Mouse (Mus musculus) hindbrain, embryonic 15.5 days (tissue): Measurements from ENCODE around the gene Babam2. TPM values are rescaled to one million over a fixed set of nuclear protein-coding genes. Genes with fewer than 3 reads are reported as not detected.

ENCODE experiments used
- ATAC-seq: fragments of 200-750 bp; cut with Nextera tagmentation; 2 replicates; pipeline ENCODE4 v1.8.0; 2017; ENCODE audit warnings: low read depth, moderate number of reproducible peaks, moderate TSS enrichment; ENCODE audit not compliant: low FRiP score
- H3K27ac ChIP-seq: fragments of 300-500 bp; sonication (generic); replicated peaks from 2 replicates; pipeline ENCODE4 v1.5.1; 2015; ENCODE audit warnings: mild to moderate bottlenecking, inconsistent platforms
- H3K27me3 ChIP-seq: fragments of 300-500 bp; sonication (generic); 2 replicates; pipeline ENCODE4 v1.6.1; 2015; ENCODE audit warnings: control low read depth, inconsistent platforms
- H3K36me3 ChIP-seq: fragments of 300-500 bp; sonication (generic); 2 replicates; pipeline ENCODE4 v1.6.1; 2015; ENCODE audit warnings: control low read depth, inconsistent platforms
- H3K4me1 ChIP-seq: fragments of 300-500 bp; sonication (generic); replicated peaks from 2 replicates; pipeline ENCODE4 v1.6.1; 2015; ENCODE audit warnings: control low read depth, inconsistent platforms
- H3K4me2 ChIP-seq: fragments of 300-500 bp; sonication (generic); 2 replicates; pipeline ENCODE4 v1.6.1; 2015; ENCODE audit warnings: moderate library complexity, mild to moderate bottlenecking, inconsistent platforms
- H3K4me3 ChIP-seq: fragments of 300-500 bp; sonication (generic); 2 replicates; pipeline ENCODE4 v1.5.1; 2015; ENCODE audit warnings: mild to moderate bottlenecking, inconsistent platforms
- H3K9ac ChIP-seq: fragments of 300-500 bp; sonication (generic); 2 replicates; pipeline ENCODE4 v1.6.1; 2015; ENCODE audit warnings: inconsistent platforms
- H3K9me3 ChIP-seq: fragments of 300-500 bp; sonication (generic); 2 replicates; pipeline ENCODE4 v1.6.1; 2016; ENCODE audit warnings: control low read depth, inconsistent platforms
- WGBS: fragments of 180-500 bp; shearing (Covaris S2); methylation state at CpG from one replicate; pipeline ENCODE4 v1.1.7; 2015; 5-methylcytosine and 5-hydroxymethylcytosine counted together
- polyA plus RNA-seq: library from polyadenylated mRNA; unstranded; fragments of >200 nt; fragmentation: Nextera tagmentation; extraction: Ambion mirVana; gene quantifications from 2 replicates; pipeline ENCODE4 v1.2.1, GENCODE M21; 2015

Babam2 gene
- polyA plus RNA-seq, 1 experiment from 2014 or later: 52.8 TPM

GRCm38 (mm10) chr5:31761836-31762235 is 64.4 kb downstream of the Babam2 start:
- no peak for ATAC-seq
- H3K4me3 ChIP-seq: no peak overlapping the region
- no peak overlapping the region for H3K4me2 ChIP-seq
- no peak overlapping the region for H3K9ac ChIP-seq
- no peaks in the 10 kb centered on the region for H3K4me1 ChIP-seq
- H3K27me3 ChIP-seq: no peaks in the 10 kb centered on the region
- no peaks in the 10 kb centered on the region for H3K9me3 ChIP-seq
- H3K36me3 ChIP-seq: no peaks in the 10 kb centered on the region
- WGBS: 93% methylated on average over 4 of the region's 4 CpGs
- no peak overlapping the region for H3K27ac ChIP-seq

GRCm38 (mm10) chr5:31762773-31763172 is 65.3 kb downstream of the Babam2 start:
- ATAC-seq: no peak
- H3K4me1 ChIP-seq: no peaks in the 10 kb centered on the region
- H3K9ac ChIP-seq: no peak overlapping the region
- H3K4me2 ChIP-seq: no peak overlapping the region
- H3K27ac ChIP-seq: no peak overlapping the region
- no peaks in the 10 kb centered on the region for H3K27me3 ChIP-seq
- no peak overlapping the region for H3K4me3 ChIP-seq
- no peaks in the 10 kb centered on the region for H3K9me3 ChIP-seq
- no peaks in the 10 kb centered on the region for H3K36me3 ChIP-seq
- 88% methylated on average over 1 of the region's 1 CpGs for WGBS

GRCm38 (mm10) chr5:31765824-31766223 is 68.3 kb downstream of the Babam2 start:
- Histone ChIP-seq H3K9me3 (no peaks in the 10 kb centered on the region), H3K36me3 (no peaks in the 10 kb centered on the region), H3K4me3 (no peak overlapping the region), H3K9ac (no peak overlapping the region), H3K4me2 (no peak overlapping the region), H3K4me1 (no peaks in the 10 kb centered on the region), H3K27me3 (no peaks in the 10 kb centered on the region), H3K27ac (no peak overlapping the region)
- whole genome bisulfite sequencing: 92% methylated on average over 2 of the region's 2 CpGs
- ATAC-seq: no peak

GRCm38 (mm10) chr5:31766841-31767542 is 69.5 kb downstream of the Babam2 start:
- Histone ChIP-seq H3K4me3 (no peak overlapping the region), H3K27ac (no peak overlapping the region), H3K27me3 (no peaks in the 10 kb centered on the region), H3K9me3 (no peaks in the 10 kb centered on the region), H3K4me1 (no peaks in the 10 kb centered on the region), H3K4me2 (no peak overlapping the region), H3K9ac (no peak overlapping the region), H3K36me3 (no peaks in the 10 kb centered on the region)
- ATAC-seq: no peak
- 70% methylated on average over 4 of the region's 4 CpGs for WGBS

GRCm38 (mm10) chr5:31771486-31771885 is 74.0 kb downstream of the Babam2 start:
- Histone ChIP-seq H3K27me3 (no peaks in the 10 kb centered on the region), H3K9me3 (no peaks in the 10 kb centered on the region), H3K4me3 (no peak overlapping the region), H3K36me3 (no peaks in the 10 kb centered on the region), H3K4me1 (no peaks in the 10 kb centered on the region), H3K4me2 (no peak overlapping the region), H3K27ac (no peak overlapping the region), H3K9ac (no peak overlapping the region)
- no peak for ATAC-seq
- WGBS: 92% methylated on average over 5 of the region's 5 CpGs

GRCm38 (mm10) chr5:31771921-31772320 is 74.4 kb downstream of the Babam2 start:
- Histone ChIP-seq H3K4me1 (no peaks in the 10 kb centered on the region), H3K27ac (no peak overlapping the region), H3K27me3 (no peaks in the 10 kb centered on the region), H3K4me3 (no peak overlapping the region), H3K9me3 (no peaks in the 10 kb centered on the region), H3K4me2 (no peak overlapping the region), H3K9ac (no peak overlapping the region), H3K36me3 (no peaks in the 10 kb centered on the region)
- no peak for ATAC-seq
- WGBS: 93% methylated on average over 4 of the region's 4 CpGs

- Histone ChIP-seq H3K9me3 (no peaks in the 10 kb centered on the region), H3K4me1 (no peaks in the 10 kb centered on the region), H3K36me3 (no peaks in the 10 kb centered on the region), H3K4me3 (no peak overlapping the region), H3K9ac (no peak overlapping the region), H3K27me3 (no peaks in the 10 kb centered on the region), H3K27ac (no peak overlapping the region), H3K4me2 (no peak overlapping the region)
- no peak for ATAC-seq
- 97% methylated on average over 6 of the region's 6 CpGs for WGBS
Observed at GRCm38 (mm10) chr5:31774976-31775375, 77.5 kb downstream of the Babam2 start.

- H3K4me1 ChIP-seq: no peaks in the 10 kb centered on the region
Observed at GRCm38 (mm10) chr5:31781624-31782023, 84.1 kb downstream of the Babam2 start.

GRCm38 (mm10) chr5:31787201-31787600 is 89.7 kb downstream of the Babam2 start:
- ATAC-seq: no peak
- WGBS: 69% methylated on average over 3 of the region's 3 CpGs
- Histone ChIP-seq H3K27ac (no peak overlapping the region), H3K27me3 (no peaks in the 10 kb centered on the region), H3K4me2 (no peak overlapping the region), H3K9me3 (no peaks in the 10 kb centered on the region), H3K36me3 (no peaks in the 10 kb centered on the region), H3K4me1 (no peaks in the 10 kb centered on the region), H3K4me3 (no peak overlapping the region), H3K9ac (no peak overlapping the region)

More at GRCm38 (mm10) chr5:31781624-31782023, 84.1 kb downstream of the Babam2 start:
- H3K4me2 ChIP-seq: no peak overlapping the region
- WGBS: 77% methylated on average over 5 of the region's 5 CpGs
- H3K36me3 ChIP-seq: no peaks in the 10 kb centered on the region
- no peaks in the 10 kb centered on the region for H3K9me3 ChIP-seq
- no peaks in the 10 kb centered on the region for H3K27me3 ChIP-seq
- H3K9ac ChIP-seq: no peak overlapping the region
- no peak for ATAC-seq
- H3K27ac ChIP-seq: no peak overlapping the region
- no peak overlapping the region for H3K4me3 ChIP-seq

GRCm38 (mm10) chr5:31787622-31788021 is 90.1 kb downstream of the Babam2 start:
- Histone ChIP-seq H3K4me2 (no peak overlapping the region), H3K36me3 (no peaks in the 10 kb centered on the region), H3K9ac (no peak overlapping the region), H3K4me3 (no peak overlapping the region), H3K9me3 (no peaks in the 10 kb centered on the region), H3K27ac (no peak overlapping the region), H3K27me3 (no peaks in the 10 kb centered on the region), H3K4me1 (no peaks in the 10 kb centered on the region)
- ATAC-seq: no peak
- 82% methylated on average over 3 of the region's 3 CpGs for WGBS

- WGBS: 93% methylated on average over 6 of the region's 6 CpGs
- no peak for ATAC-seq
Observed at GRCm38 (mm10) chr5:31792338-31792737, 94.9 kb downstream of the Babam2 start.

GRCm38 (mm10) chr5:31792863-31793262 is 95.4 kb downstream of the Babam2 start:
- Histone ChIP-seq H3K4me2 (no peak overlapping the region), H3K27me3 (no peaks in the 10 kb centered on the region), H3K9me3 (no peaks in the 10 kb centered on the region), H3K27ac (no peak overlapping the region), H3K4me3 (no peak overlapping the region), H3K4me1 (no peaks in the 10 kb centered on the region), H3K36me3 (no peaks in the 10 kb centered on the region), H3K9ac (no peak overlapping the region)
- WGBS: 89% methylated on average over 8 of the region's 8 CpGs
- no peak for ATAC-seq

More at GRCm38 (mm10) chr5:31792338-31792737, 94.9 kb downstream of the Babam2 start:
- Histone ChIP-seq H3K9me3 (no peaks in the 10 kb centered on the region), H3K4me2 (no peak overlapping the region), H3K9ac (no peak overlapping the region), H3K4me3 (no peak overlapping the region), H3K36me3 (no peaks in the 10 kb centered on the region), H3K27me3 (no peaks in the 10 kb centered on the region), H3K27ac (no peak overlapping the region), H3K4me1 (no peaks in the 10 kb centered on the region)

- H3K27me3 ChIP-seq: no peaks in the 10 kb centered on the region
- WGBS: 84% methylated on average over 3 of the region's 3 CpGs
- H3K9me3 ChIP-seq: no peaks in the 10 kb centered on the region
- H3K36me3 ChIP-seq: no peaks in the 10 kb centered on the region
- H3K27ac ChIP-seq: no peak overlapping the region
- H3K4me3 ChIP-seq: no peak overlapping the region
- no peak for ATAC-seq
- H3K4me2 ChIP-seq: no peak overlapping the region
- no peak overlapping the region for H3K9ac ChIP-seq
- H3K4me1 ChIP-seq: no peaks in the 10 kb centered on the region
Observed at GRCm38 (mm10) chr5:31795414-31795813, 97.9 kb downstream of the Babam2 start.
